Mouse (Mus musculus) embryonic facial prominence, embryonic 11.5 days (tissue): ENCODE measurements around the gene Fpr1. TPM values are rescaled to one million over a fixed set of nuclear protein-coding genes. Genes with fewer than 3 reads are reported as not detected.

ENCODE experiments used
- ATAC-seq: fragments of 200-750 bp; cut with Nextera tagmentation; replicated peaks from 2 replicates; pipeline ENCODE4 v1.8.0; 2017; ENCODE audit warnings: low read depth; ENCODE audit not compliant: insufficient number of reproducible peaks, low FRiP score, low TSS enrichment
- DNase-seq: peaks from one replicate; pipeline ENCODE4 v3.0.0-alpha.2; 2015; ENCODE audit warnings: low spot score
- H3K27ac ChIP-seq: fragments of 300-500 bp; sonication (generic); replicated peaks from 2 replicates; pipeline ENCODE4 v1.5.1; 2014; ENCODE audit warnings: mild to moderate bottlenecking, low read depth, low read length, control low read depth
- H3K27me3 ChIP-seq: fragments of 300-500 bp; sonication (generic); 2 replicates; pipeline ENCODE4 v1.6.1; 2014; ENCODE audit warnings: mild to moderate bottlenecking, low read length, moderate library complexity, mixed read lengths; ENCODE audit not compliant: control insufficient read depth, insufficient read depth
- H3K36me3 ChIP-seq: fragments of 300-500 bp; sonication (generic); replicated peaks from 2 replicates; pipeline ENCODE4 v1.6.1; 2014; ENCODE audit warnings: low read depth, mild to moderate bottlenecking, low read length, moderate library complexity, mixed read lengths; ENCODE audit not compliant: control insufficient read depth, insufficient read depth
- H3K4me1 ChIP-seq: fragments of 300-500 bp; sonication (generic); 2 replicates; pipeline ENCODE4 v1.6.1; 2014; ENCODE audit warnings: low read length, mixed read lengths; ENCODE audit not compliant: control insufficient read depth, insufficient read depth
- H3K4me2 ChIP-seq: fragments of 300-500 bp; sonication (generic); 2 replicates; pipeline ENCODE4 v1.6.1; 2014; ENCODE audit warnings: low read depth, mild to moderate bottlenecking, control low read depth, low read length, moderate library complexity
- H3K4me3 ChIP-seq: fragments of 300-500 bp; sonication (generic); 2 replicates; pipeline ENCODE4 v1.5.1; 2014; ENCODE audit warnings: low read depth, low read length, control low read depth
- H3K9ac ChIP-seq: fragments of 300-500 bp; sonication (generic); replicated peaks from 2 replicates; pipeline ENCODE4 v1.6.1; 2014; ENCODE audit warnings: mild to moderate bottlenecking, control low read depth, low read length
- H3K9me3 ChIP-seq: fragments of 300-500 bp; sonication (generic); replicated peaks from 2 replicates; pipeline ENCODE4 v1.6.1; 2016; ENCODE audit warnings: mild to moderate bottlenecking, low read length, inconsistent platforms, mixed read lengths; ENCODE audit not compliant: control insufficient read depth
- WGBS: fragments of 180-500 bp; shearing (Covaris S2); extraction: QIAGEN DNeasy Blood & Tissue Kit; methylation state at CpG from one replicate; pipeline ENCODE4 v1.1.7; 2014; 5-methylcytosine and 5-hydroxymethylcytosine counted together
- polyA plus RNA-seq: library from polyadenylated mRNA; unstranded; fragments of >200 nt; fragmentation: Nextera tagmentation; extraction: Ambion mirVana; gene quantifications from 2 replicates; pipeline ENCODE4 v1.2.1, GENCODE M21; 2014

Gene Fpr1
- polyA plus RNA-seq, 1 experiment from 2014 or later, result 0.15 TPM

- H3K9me3 ChIP-seq, result no peaks in the 10 kb centered on the region
- no peaks in the 10 kb centered on the region for H3K36me3 ChIP-seq
- no peak overlapping the region for H3K4me2 ChIP-seq
- DNase-seq (no peak), ATAC-seq (no peak)
- no peaks in the 10 kb centered on the region for H3K27me3 ChIP-seq
- H3K4me3 ChIP-seq, result no peak overlapping the region
- no peak overlapping the region for H3K27ac ChIP-seq
- 81% methylated on average over 2 of the region's 2 CpGs for WGBS
- H3K9ac ChIP-seq, result no peak overlapping the region
- no peaks in the 10 kb centered on the region for H3K4me1 ChIP-seq
These were observed 6.1 kb upstream of the Fpr1 start for GRCm38 (mm10) chr17:17889732-17890425.

GRCm38 (mm10) chr17:17887774-17888248 lies 4.1 kb upstream of the Fpr1 start, which contains the start of the genes Fpr2 and Fpr3:
TSS of gene Fpr2 (plus strand) at chr17:17887824.
TSS of gene Fpr3 (plus strand) at chr17:17887852.
- no peak for ATAC-seq

GRCm38 (mm10) chr17:17882672-17883071 lies 1.1 kb downstream of the Fpr1 start:
- Histone ChIP-seq H3K36me3 (no peaks in the 10 kb centered on the region), H3K9me3 (no peaks in the 10 kb centered on the region), H3K9ac (no peak overlapping the region), H3K4me2 (no peak overlapping the region), H3K4me3 (no peak overlapping the region), H3K27ac (no peak overlapping the region), H3K27me3 (no peaks in the 10 kb centered on the region), H3K4me1 (no peaks in the 10 kb centered on the region)
- WGBS, result 84% methylated on average over 3 of the region's 3 CpGs
- no peak for DNase-seq
- no peak for ATAC-seq

More at GRCm38 (mm10) chr17:17887774-17888248, 4.1 kb upstream of the Fpr1 start, which contains the start of the genes Fpr2 and Fpr3:
- Histone ChIP-seq H3K27me3 (no peaks in the 10 kb centered on the region), H3K27ac (no peak within 1 kb of the TSS), H3K4me2 (no peak within 1 kb of the TSS), H3K4me1 (no peaks in the 10 kb centered on the region), H3K4me3 (no peak within 1 kb of the TSS), H3K9me3 (no peaks in the 10 kb centered on the region), H3K9ac (no peak within 1 kb of the TSS), H3K36me3 (no peaks in the 10 kb centered on the region)
- DNase-seq, result no peak
- WGBS, result 45% methylated on average over 1 of the region's 1 CpGs

- Histone ChIP-seq H3K27me3 (no peaks in the 10 kb centered on the region), H3K4me1 (no peaks in the 10 kb centered on the region), H3K9me3 (no peaks in the 10 kb centered on the region), H3K36me3 (no peaks in the 10 kb centered on the region), H3K9ac (no peak overlapping the region), H3K4me2 (no peak overlapping the region), H3K27ac (no peak overlapping the region), H3K4me3 (no peak overlapping the region)
- no peak for ATAC-seq
- DNase-seq, result no peak
- WGBS, result 95% methylated on average over 1 of the region's 1 CpGs
These were observed 4.4 kb downstream of the Fpr1 start for GRCm38 (mm10) chr17:17879347-17879746.

GRCm38 (mm10) chr17:17871697-17872096 lies 12.0 kb downstream of the Fpr1 start:
- WGBS, result 91% methylated on average over 2 of the region's 2 CpGs
- Histone ChIP-seq H3K27me3 (no peaks in the 10 kb centered on the region), H3K27ac (no peak overlapping the region), H3K4me1 (no peaks in the 10 kb centered on the region), H3K9me3 (no peaks in the 10 kb centered on the region), H3K9ac (no peak overlapping the region), H3K4me2 (no peak overlapping the region), H3K36me3 (no peaks in the 10 kb centered on the region), H3K4me3 (no peak overlapping the region)
- no peak for DNase-seq
- no peak for ATAC-seq

GRCm38 (mm10) chr17:17870892-17871550 lies 12.7 kb downstream of the Fpr1 start:
- H3K9me3 ChIP-seq, result no peaks in the 10 kb centered on the region
- ATAC-seq, result no peak
- no peak overlapping the region for H3K27ac ChIP-seq
- H3K4me1 ChIP-seq, result no peaks in the 10 kb centered on the region
- no peak overlapping the region for H3K9ac ChIP-seq
- no peaks in the 10 kb centered on the region for H3K36me3 ChIP-seq
- no peaks in the 10 kb centered on the region for H3K27me3 ChIP-seq
- no peak overlapping the region for H3K4me2 ChIP-seq
- no peak overlapping the region for H3K4me3 ChIP-seq
- no peak for DNase-seq
- 77% methylated on average over 2 of the region's 2 CpGs for WGBS

GRCm38 (mm10) chr17:17866801-17867469 lies 16.8 kb downstream of the Fpr1 start:
- Histone ChIP-seq H3K27ac (no peak overlapping the region), H3K4me3 (no peak overlapping the region), H3K27me3 (no peaks in the 10 kb centered on the region), H3K36me3 (no peaks in the 10 kb centered on the region; the same call in none of the 2 replicates), H3K9ac (no peak overlapping the region), H3K9me3 (no peaks in the 10 kb centered on the region), H3K4me2 (no peak overlapping the region), H3K4me1 (no peaks in the 10 kb centered on the region)
- 89% methylated on average over 11 of the region's 11 CpGs for WGBS
- ATAC-seq (no peak), DNase-seq (no peak)
